Mouse (Mus musculus) myocyte (in vitro differentiated cells): Measurements from ENCODE around the gene Clpx.

Experiments
- MAX ChIP-seq: IDR thresholded peaks from one replicate; pipeline ENCODE4 v1.6.1; 2011; ENCODE audit warnings: low read depth, mild to moderate bottlenecking, control low read depth
- MYOG ChIP-seq, 3 experiments: IDR thresholded peaks; one replicate each; pipeline ENCODE4 v1.6.1; 2011; ENCODE audit warnings: control low read depth in 2 of 3, low read depth in 2 of 3, mild to moderate bottlenecking in 2 of 3; ENCODE audit not compliant: insufficient read length in 2 of 3, control insufficient read depth in 1 of 3, insufficient read depth in 1 of 3
- POLR2A ChIP-seq: IDR thresholded peaks from one replicate; pipeline ENCODE4 v1.6.1; 2011; ENCODE audit warnings: low read depth, mild to moderate bottlenecking, control low read depth, moderate library complexity; ENCODE audit not compliant: insufficient read length
- POLR2AphosphoS2 ChIP-seq: IDR thresholded peaks from one replicate; pipeline ENCODE4 v1.6.1; 2011; ENCODE audit warnings: low read depth, control low read depth; ENCODE audit not compliant: insufficient read length
- TCF12 ChIP-seq: IDR thresholded peaks from one replicate; pipeline ENCODE4 v1.6.1; 2011; ENCODE audit warnings: mild to moderate bottlenecking, control low read depth; ENCODE audit not compliant: poor library complexity, insufficient read depth, severe bottlenecking

- TF ChIP-seq TCF12 (no peak), MYOG (IDR thresholded peaks at IDR 0.05; ENCODE audit: control insufficient read depth in 1 of 3, insufficient read depth in 1 of 3, insufficient read length in 2 of 3, low read depth in 2 of 3) (no peak), POLR2AphosphoS2 (peak; percentile 91), MAX (no peak), POLR2A (peak; percentile 83)
Observed at GRCm38 (mm10) chr9:65345854-65346475, 51.9 kb downstream of the Clpx start, which contains the start of gene Pdcd7.
